Mouse (Mus musculus): ENCODE data around the gene Hdac1.

Hdac1 gene

GRCm38 (mm10) chr4:129542592-129543141 lies at the start of gene Hdac1:
TSS of gene Hdac1 (minus strand) at chr4:129542713.
- in situ Hi-C loops (cut with MboI, MseI): loop anchor here in 1 of 2 experiments (25.0 kb wide), 1 partner anchor 1370 kb away; the partner anchor contains the start of gene Laptm5

- in situ Hi-C loops (cut with MboI, MseI): no loop called here
Measured at GRCm38 (mm10) chr4:129588865-129589264, 46.4 kb upstream of the Hdac1 start.

- in situ Hi-C loops (cut with MboI, MseI): no loop called here
Measured at GRCm38 (mm10) chr4:129586943-129587342, 44.4 kb upstream of the Hdac1 start.

GRCm38 (mm10) chr4:129585773-129586172 lies 43.3 kb upstream of the Hdac1 start:
- in situ Hi-C loops (cut with MboI, MseI): no loop called here

- in situ Hi-C loops (cut with MboI, MseI): no loop called here
Measured at GRCm38 (mm10) chr4:129584884-129585608, 42.5 kb upstream of the Hdac1 start.

- in situ Hi-C loops (cut with MboI, MseI): no loop called here
Measured at GRCm38 (mm10) chr4:129584370-129584769, 41.9 kb upstream of the Hdac1 start.

GRCm38 (mm10) chr4:129582251-129582650 lies 39.7 kb upstream of the Hdac1 start:
- in situ Hi-C loops (cut with MboI, MseI): no loop called here

GRCm38 (mm10) chr4:129580347-129580746 lies 37.8 kb upstream of the Hdac1 start:
- in situ Hi-C loops (cut with MboI, MseI): no loop called here

- in situ Hi-C loops (cut with MboI, MseI): no loop called here
Measured at GRCm38 (mm10) chr4:129578466-129578865, 36.0 kb upstream of the Hdac1 start, which contains the start of gene Fam167b. TSS of gene Fam167b (minus strand) at chr4:129578549.

GRCm38 (mm10) chr4:129577688-129578087 lies 35.2 kb upstream of the Hdac1 start:
- in situ Hi-C loops (cut with MboI, MseI): no loop called here

GRCm38 (mm10) chr4:129576863-129577491 lies 34.5 kb upstream of the Hdac1 start:
- in situ Hi-C loops (cut with MboI, MseI): no loop called here

GRCm38 (mm10) chr4:129575171-129575844 lies 32.8 kb upstream of the Hdac1 start:
- in situ Hi-C loops (cut with MboI, MseI): no loop called here

GRCm38 (mm10) chr4:129573430-129573829 lies 30.9 kb upstream of the Hdac1 start, which contains the start of gene Lck:
TSS of gene Lck (minus strand) at chr4:129573641.
- in situ Hi-C loops (cut with MboI, MseI): no loop called here

GRCm38 (mm10) chr4:129573093-129573370 lies 30.5 kb upstream of the Hdac1 start:
- in situ Hi-C loops (cut with MboI, MseI): no loop called here

GRCm38 (mm10) chr4:129572236-129573092 lies 30.0 kb upstream of the Hdac1 start:
- in situ Hi-C loops (cut with MboI, MseI): no loop called here

- in situ Hi-C loops (cut with MboI, MseI): no loop called here
Measured at GRCm38 (mm10) chr4:129571551-129572084, 29.1 kb upstream of the Hdac1 start.

- in situ Hi-C loops (cut with MboI, MseI): no loop called here
Measured at GRCm38 (mm10) chr4:129570028-129570427, 27.5 kb upstream of the Hdac1 start.

- in situ Hi-C loops (cut with MboI, MseI): no loop called here
Measured at GRCm38 (mm10) chr4:129568366-129568765, 25.9 kb upstream of the Hdac1 start.

- in situ Hi-C loops (cut with MboI, MseI): no loop called here
Measured at GRCm38 (mm10) chr4:129565139-129565538, 22.6 kb upstream of the Hdac1 start.

GRCm38 (mm10) chr4:129563718-129564117 lies 21.2 kb upstream of the Hdac1 start:
- in situ Hi-C loops (cut with MboI, MseI): no loop called here

- in situ Hi-C loops (cut with MboI, MseI): no loop called here
Measured at GRCm38 (mm10) chr4:129561184-129561583, 18.7 kb upstream of the Hdac1 start.
